Mouse (Mus musculus): ENCODE data around the gene Arhgap32. TPM values are rescaled to one million over a fixed set of nuclear protein-coding genes. Genes with fewer than 3 reads are reported as not detected.
A peak's percentile ranks its signal among the peaks of the same experiment; 100 is the strongest.

The Arhgap32 gene
- total and polyA plus RNA-seq, 3 experiments: 4.9 to 43.7 (median 40.6) TPM

DNA sequence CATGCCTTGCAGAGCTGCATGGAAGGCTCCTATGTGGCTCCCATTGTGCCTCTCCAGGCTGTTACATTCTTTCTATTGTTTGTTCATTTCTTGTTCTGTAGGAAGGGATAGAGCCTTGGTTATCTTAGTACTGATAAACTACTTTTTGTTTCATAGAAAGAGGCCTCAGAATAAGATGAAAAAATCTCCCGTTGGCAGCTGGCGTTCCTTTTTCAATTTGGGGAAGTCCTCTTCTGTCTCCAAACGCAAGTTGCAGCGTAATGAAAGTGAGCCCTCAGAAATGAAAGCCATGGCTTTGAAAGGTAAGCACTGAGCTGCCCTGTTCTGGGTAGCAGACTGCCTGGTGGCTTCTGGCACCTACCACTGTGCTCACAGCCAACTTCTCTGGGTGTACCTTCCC is 134.6 kb downstream of the Arhgap32 start:
- no peak for DNase-seq

DNA sequence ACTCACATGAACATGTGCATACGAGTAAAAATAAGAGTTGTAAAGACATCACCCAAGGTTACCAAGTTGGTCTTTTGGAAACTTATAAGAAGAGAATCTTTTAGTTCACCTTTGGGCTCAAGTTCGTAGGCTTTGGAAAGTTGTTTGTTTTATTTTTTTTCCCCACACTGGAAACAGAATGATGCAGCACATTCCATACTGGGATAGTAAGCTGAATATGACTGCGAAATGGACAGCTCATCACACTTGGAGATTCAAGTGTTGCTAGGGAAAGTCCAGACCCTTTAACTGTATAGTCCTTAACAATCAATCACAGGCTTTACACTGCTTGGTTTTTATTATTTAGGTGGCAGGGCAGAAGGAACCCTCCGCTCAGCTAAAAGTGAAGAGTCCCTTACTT is 137.8 kb downstream of the Arhgap32 start:
- no peak for DNase-seq

DNA sequence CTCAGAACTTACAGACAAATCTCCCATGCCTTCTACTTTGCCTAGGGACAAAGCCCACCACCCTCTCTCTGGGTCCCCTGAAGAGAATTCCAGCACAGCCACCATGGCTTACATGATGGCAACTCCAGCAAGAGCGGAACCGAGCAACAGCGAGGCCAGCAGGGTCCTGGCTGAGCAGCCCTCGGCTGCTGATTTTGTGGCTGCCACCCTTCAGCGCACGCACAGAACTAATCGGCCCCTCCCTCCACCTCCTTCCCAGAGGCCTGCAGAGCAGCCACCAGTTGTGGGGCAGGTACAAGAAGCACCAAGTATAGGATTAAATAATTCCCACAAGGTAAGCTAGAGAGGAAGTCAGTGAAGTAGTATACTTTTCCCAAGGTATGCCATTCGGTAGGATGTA is 141.4 kb downstream of the Arhgap32 start:
- no peak for DNase-seq

DNA sequence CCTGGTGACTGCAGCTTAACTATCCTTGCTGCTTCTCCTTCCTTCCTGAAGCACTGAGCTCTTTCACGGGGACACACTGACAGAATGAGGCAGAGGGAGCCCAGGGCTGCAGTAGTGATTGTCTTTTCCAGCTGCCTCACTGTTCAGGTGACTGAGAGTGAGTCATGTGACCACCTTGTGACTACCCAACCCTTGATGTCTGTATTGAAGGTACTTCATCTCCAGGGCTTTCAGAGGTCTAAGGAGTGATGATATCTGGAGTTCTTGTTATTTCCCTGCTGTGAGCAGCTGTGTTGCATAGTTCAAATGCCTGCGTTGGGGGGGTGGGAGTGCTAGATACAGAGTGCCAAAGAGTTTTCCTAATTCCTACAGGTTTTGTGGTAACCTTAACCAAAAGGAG is 141.9 kb downstream of the Arhgap32 start:
- DNase-seq: no peak

GRCm38 (mm10) chr9:32271896-32272444 is 156.0 kb downstream of the Arhgap32 start:
- DNase-seq: peak; percentile 71

DNA sequence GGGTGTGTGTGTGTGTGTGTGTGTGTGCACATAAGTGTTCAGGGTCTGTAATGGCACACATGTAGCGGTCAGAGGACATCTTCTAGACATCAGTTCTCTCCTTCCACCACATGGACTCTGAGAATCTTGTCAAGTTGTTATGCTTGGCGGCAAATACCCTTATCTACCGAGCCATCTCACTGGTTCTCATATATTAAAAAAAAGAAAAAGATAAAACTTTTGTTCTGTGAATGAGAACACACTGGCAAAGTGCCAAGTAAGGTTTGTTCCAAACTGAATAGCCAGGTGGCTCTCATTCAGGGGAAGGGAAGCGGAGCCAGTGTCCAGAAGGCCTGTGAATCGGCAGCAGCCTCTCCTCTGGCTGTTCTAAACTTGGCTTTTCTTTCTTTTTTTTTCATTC is 162.1 kb downstream of the Arhgap32 start:
- no peak for DNase-seq

DNA sequence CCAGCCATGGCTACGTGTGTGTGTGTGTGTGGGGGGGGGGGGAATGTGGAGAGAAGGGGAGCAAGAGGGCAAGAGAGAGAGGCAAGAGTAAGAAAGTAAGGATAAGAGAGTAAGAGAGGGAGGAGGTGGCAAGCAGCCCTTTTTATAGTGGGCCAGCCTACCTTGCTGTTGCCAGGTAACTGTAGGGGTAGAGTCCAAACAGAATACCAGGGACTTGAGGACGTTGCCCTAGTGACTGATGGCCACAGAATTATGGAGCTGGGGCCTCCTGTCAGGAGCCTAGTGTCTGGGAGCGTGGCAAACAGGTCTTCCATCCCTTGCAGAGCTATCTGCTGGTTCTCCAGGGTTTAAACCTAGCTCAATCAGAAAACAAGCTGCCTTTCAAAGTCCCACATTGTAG is 163.9 kb downstream of the Arhgap32 start:
- DNase-seq: no peak

- no peak for DNase-seq
Observed at GRCm38 (mm10) chr9:32280456-32280855, 164.5 kb downstream of the Arhgap32 start.

GRCm38 (mm10) chr9:32283591-32283990 is 167.7 kb downstream of the Arhgap32 start:
- DNase-seq: no peak

- DNase-seq: no peak
Observed at GRCm38 (mm10) chr9:32291618-32292017, 175.7 kb downstream of the Arhgap32 start.

GRCm38 (mm10) chr9:32292686-32293085 is 176.8 kb downstream of the Arhgap32 start:
- DNase-seq: peak; percentile 82

- DNase-seq: no peak
Observed at GRCm38 (mm10) chr9:32295061-32295800, 179.3 kb downstream of the Arhgap32 start.

GRCm38 (mm10) chr9:32302501-32303150 is 186.7 kb downstream of the Arhgap32 start:
- DNase-seq: no peak

DNA sequence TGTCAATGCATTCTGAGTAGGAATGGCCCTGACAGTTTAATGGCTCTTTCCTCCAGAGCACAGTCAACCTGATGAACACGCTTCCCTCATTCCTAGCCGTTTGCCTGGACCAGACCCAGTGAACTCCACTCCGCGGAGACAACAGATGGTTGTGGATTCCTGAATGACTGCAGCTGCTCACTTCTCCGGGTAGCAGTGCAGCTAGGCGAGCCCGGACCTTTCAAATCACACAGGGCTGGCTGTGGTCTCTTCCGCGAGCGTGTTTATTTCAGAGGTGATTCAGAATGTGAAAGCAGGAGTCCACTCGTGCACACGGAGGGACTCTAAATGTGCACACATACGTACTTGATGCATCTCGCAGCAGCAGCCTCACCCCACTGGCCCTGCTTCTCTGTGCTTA is 195.8 kb downstream of the Arhgap32 start:
- no peak for DNase-seq

DNA sequence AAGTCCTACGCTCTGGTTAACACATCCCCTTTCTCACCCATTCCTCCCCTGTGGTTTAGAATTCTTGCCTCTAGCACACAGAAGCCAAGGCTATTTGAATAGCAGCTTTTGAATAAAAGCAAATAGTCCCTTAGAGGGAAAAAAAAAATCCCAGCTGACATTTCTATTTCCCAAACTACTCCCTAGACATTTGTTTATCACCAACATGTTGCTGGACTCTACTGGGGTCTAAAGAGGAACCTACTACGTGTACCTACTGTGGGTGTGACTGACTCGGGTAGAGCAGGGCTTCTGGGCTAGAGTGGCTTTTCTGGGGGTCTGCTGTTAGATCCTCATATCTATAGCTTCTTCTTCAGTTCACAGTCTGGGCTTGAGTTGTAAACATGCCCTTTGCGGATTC is 196.3 kb downstream of the Arhgap32 start:
- DNase-seq: no peak

- DNase-seq: no peak
Observed at GRCm38 (mm10) chr9:32314071-32314470, 198.1 kb downstream of the Arhgap32 start.

DNA sequence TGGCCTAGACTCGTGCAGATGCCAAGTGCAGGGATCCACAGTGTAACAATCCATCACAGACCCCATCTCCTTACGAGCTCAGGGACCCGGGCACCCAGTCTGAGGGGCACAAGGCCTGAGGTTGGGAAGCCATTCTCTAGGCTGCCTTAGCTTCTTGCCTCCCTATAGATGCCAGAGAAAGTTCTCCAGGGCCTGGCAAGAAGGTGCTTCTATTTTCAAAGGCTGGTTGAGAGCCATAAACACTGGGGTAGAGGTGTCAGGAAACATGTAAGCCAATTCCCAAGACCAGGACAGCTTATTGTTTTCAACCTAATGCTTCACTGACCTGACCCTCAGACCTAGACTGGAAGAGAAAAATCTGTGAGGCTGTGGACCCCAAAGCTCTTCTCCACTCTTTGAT is 200.1 kb downstream of the Arhgap32 start:
- DNase-seq: no peak

Small RNA genes lying within 50 kb of the gene (microRNA-seq; reads per million reads assigned to microRNA genes)
- gene Gm44453: 0 reads per million in 2 experiments

Other genes with a start within 250 kb of the Arhgap32 start
- gene Barx2, start 202.7 kb upstream of the Arhgap32 start, total RNA-seq (2021): not detected
- gene Barx2, start 202.7 kb upstream of the Arhgap32 start, polyA plus RNA-seq (2012; rRNA removed): 0.04 TPM in 1 of 2 replicates, not detected in the other
- gene Kcnj5, start 228.2 kb downstream of the Arhgap32 start, total RNA-seq (2021): under 1 TPM; 0.43 to 0.69 TPM
- gene Kcnj5, start 228.2 kb downstream of the Arhgap32 start, polyA plus RNA-seq (2012; rRNA removed): 0.11 and 0.22 TPM in 2 replicates